Mouse (Mus musculus) heart, embryonic 13.5 days (tissue): ENCODE data around the gene Add3. TPM values are rescaled to one million over a fixed set of nuclear protein-coding genes. Genes with fewer than 3 reads are reported as not detected.

Source experiments
- ATAC-seq: fragments of 200-750 bp; cut with Nextera tagmentation; 2 replicates; pipeline ENCODE4 v1.8.0; 2017; ENCODE audit warnings: moderate TSS enrichment; ENCODE audit not compliant: insufficient number of reproducible peaks, low FRiP score, low TSS enrichment; ENCODE audit errors: extremely low read depth
- H3K27ac ChIP-seq: fragments of 300-500 bp; sonication (generic); replicated peaks from 2 replicates; pipeline ENCODE4 v1.5.1; 2015; ENCODE audit warnings: moderate library complexity, mild to moderate bottlenecking, inconsistent platforms
- H3K27me3 ChIP-seq: fragments of 300-500 bp; sonication (generic); replicated peaks from 2 replicates; pipeline ENCODE4 v1.6.1; 2015; ENCODE audit warnings: mild to moderate bottlenecking, inconsistent platforms
- H3K36me3 ChIP-seq: fragments of 300-500 bp; sonication (generic); 2 replicates; pipeline ENCODE4 v1.6.1; 2015; ENCODE audit warnings: mild to moderate bottlenecking, inconsistent platforms
- H3K4me1 ChIP-seq: fragments of 300-500 bp; sonication (generic); 2 replicates; pipeline ENCODE4 v1.6.1; 2015; ENCODE audit warnings: inconsistent platforms
- H3K4me2 ChIP-seq: fragments of 300-500 bp; sonication (generic); 2 replicates; pipeline ENCODE4 v1.6.1; 2015; ENCODE audit warnings: inconsistent platforms, mild to moderate bottlenecking, moderate library complexity
- H3K4me3 ChIP-seq: fragments of 300-500 bp; sonication (generic); 2 replicates; pipeline ENCODE4 v1.5.1; 2015; ENCODE audit warnings: moderate library complexity, mild to moderate bottlenecking, inconsistent platforms
- H3K9ac ChIP-seq: fragments of 300-500 bp; sonication (generic); 2 replicates; pipeline ENCODE4 v1.6.1; 2015; ENCODE audit warnings: inconsistent platforms, mild to moderate bottlenecking, moderate library complexity
- H3K9me3 ChIP-seq: fragments of 300-500 bp; sonication (generic); 2 replicates; pipeline ENCODE4 v1.6.1; 2016; ENCODE audit warnings: inconsistent platforms
- WGBS: fragments of 180-500 bp; shearing (Covaris S2); methylation state at CpG from one replicate; pipeline ENCODE4 v1.1.7; 2015; ENCODE audit warnings: mixed read lengths; 5-methylcytosine and 5-hydroxymethylcytosine counted together
- polyA plus RNA-seq: library from polyadenylated mRNA; unstranded; fragments of >200 nt; fragmentation: Nextera tagmentation; extraction: Ambion mirVana; gene quantifications from 2 replicates; pipeline ENCODE4 v1.2.1, GENCODE M21; 2015

The Add3 gene
- polyA plus RNA-seq, 1 experiment from 2014 or later = 121 TPM

DNA sequence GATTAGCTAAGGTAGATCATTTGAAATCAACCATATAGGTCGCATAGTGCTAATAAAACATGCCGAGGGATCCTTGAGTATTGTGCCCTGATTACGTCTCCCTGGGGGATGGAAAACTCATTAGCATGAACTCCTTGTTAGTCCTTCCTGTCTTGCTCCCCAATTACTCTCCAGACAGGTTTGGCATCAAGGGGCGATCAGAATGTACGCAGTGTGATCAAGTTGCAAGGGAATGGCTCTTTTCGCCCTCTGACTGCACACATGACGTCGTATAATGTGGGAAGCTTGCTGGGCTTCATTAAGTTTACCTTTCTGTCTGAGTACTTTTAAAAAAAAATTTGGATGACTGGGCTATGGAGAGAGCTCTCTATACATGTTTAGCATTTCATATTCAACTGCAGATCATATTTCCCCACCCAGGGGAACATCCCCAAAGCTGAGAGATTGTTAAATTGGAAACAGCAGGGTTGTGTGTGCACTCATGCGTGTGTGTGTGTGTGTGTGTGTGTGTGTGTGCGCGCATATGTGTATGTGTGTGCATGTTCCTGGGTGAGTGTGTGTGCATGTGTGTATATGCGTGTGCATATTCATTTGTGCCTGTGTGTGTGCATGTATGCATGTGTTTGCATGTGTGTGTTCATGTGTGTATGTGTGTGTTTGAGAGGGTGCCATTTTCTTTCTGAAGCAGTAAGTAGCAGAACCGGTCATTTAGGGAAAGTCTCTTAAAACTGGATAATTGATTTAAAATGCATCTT, 3.7 kb upstream of the Add3 start:
- no peak overlapping the region for H3K4me2 ChIP-seq
- no peak for ATAC-seq
- H3K36me3 ChIP-seq = no peaks in the 10 kb centered on the region
- no peaks in the 10 kb centered on the region for H3K27me3 ChIP-seq
- no peak overlapping the region for H3K27ac ChIP-seq
- no peak overlapping the region for H3K4me3 ChIP-seq
- 76% methylated on average over 13 of the region's 13 CpGs for WGBS
- peaks cover 6% of the 10 kb centered on the region; the same call in 1 of the 2 replicates for H3K4me1 ChIP-seq
- no peaks in the 10 kb centered on the region for H3K9me3 ChIP-seq
- H3K9ac ChIP-seq = no peak overlapping the region

GRCm38 (mm10) chr19:53137116-53137670, 3.0 kb upstream of the Add3 start:
- no peak for ATAC-seq
- peaks cover 10% of the 10 kb centered on the region; the same call in 1 of the 2 replicates for H3K4me1 ChIP-seq
- 69% methylated on average over 4 of the region's 4 CpGs for WGBS
- no peaks in the 10 kb centered on the region for H3K9me3 ChIP-seq
- H3K27ac ChIP-seq = no peak overlapping the region
- no peaks in the 10 kb centered on the region for H3K36me3 ChIP-seq
- no peak overlapping the region for H3K4me2 ChIP-seq
- no peak overlapping the region for H3K9ac ChIP-seq
- H3K27me3 ChIP-seq = no peaks in the 10 kb centered on the region
- no peak overlapping the region for H3K4me3 ChIP-seq

DNA sequence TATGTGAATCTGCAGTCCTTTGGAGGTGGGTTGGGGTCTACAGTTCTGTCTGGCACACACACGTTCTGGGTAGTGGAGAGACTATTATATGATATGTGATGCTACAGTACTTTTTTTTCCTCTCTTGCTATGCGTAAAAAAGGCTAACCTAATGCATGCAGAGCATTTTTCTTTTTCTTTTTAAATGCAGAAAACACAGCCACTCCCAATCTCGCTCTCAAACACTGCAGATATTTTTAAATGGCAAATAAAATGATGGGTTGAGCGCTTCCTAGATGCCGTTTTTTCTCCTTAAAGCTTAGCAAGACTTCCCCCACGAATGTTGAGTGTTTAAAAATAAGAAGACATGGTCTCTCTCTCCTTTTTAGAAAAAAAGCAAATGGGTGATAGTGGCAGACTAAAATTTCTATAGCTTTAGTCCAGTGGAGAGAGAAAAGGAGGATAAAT, 584 bp downstream of the Add3 start:
- Histone ChIP-seq H3K4me1 (peaks cover 30% of the 10 kb centered on the region), H3K4me2 (peak overlapping the region; percentile 77), H3K27me3 (no peaks in the 10 kb centered on the region), H3K36me3 (no peaks in the 10 kb centered on the region), H3K9ac (peak overlapping the region; percentile 88), H3K27ac (peak overlapping the region; percentile 98), H3K9me3 (no peaks in the 10 kb centered on the region), H3K4me3 (peak overlapping the region; percentile 100)
- WGBS = 2% methylated on average over 6 of the region's 6 CpGs
- no peak for ATAC-seq

GRCm38 (mm10) chr19:53141251-53142072, 1.2 kb downstream of the Add3 start:
- peak overlapping the region; percentile 88 for H3K9ac ChIP-seq
- H3K9me3 ChIP-seq = no peaks in the 10 kb centered on the region
- WGBS = under 1% methylated on average over 23 of the region's 23 CpGs
- peak overlapping the region; percentile 100 for H3K4me3 ChIP-seq
- H3K36me3 ChIP-seq = no peaks in the 10 kb centered on the region
- ATAC-seq = no peak
- H3K27me3 ChIP-seq = no peaks in the 10 kb centered on the region
- H3K4me1 ChIP-seq = peaks cover 32% of the 10 kb centered on the region
- H3K27ac ChIP-seq = peak overlapping the region; percentile 98
- H3K4me2 ChIP-seq = peak overlapping the region; percentile 77

- ATAC-seq = peak; percentile 96
- WGBS = under 1% methylated on average over 79 of the region's 84 CpGs
- H3K4me3 ChIP-seq = peak overlapping the region; percentile 100
Observed at GRCm38 (mm10) chr19:53142190-53143107, 2.2 kb downstream of the Add3 start.

GRCm38 (mm10) chr19:53143108-53143971, 3.1 kb downstream of the Add3 start:
- H3K4me3 ChIP-seq = peak overlapping the region; percentile 100
- H3K4me1 ChIP-seq = peaks cover 49% of the 10 kb centered on the region
- ATAC-seq = no peak
- H3K36me3 ChIP-seq = no peaks in the 10 kb centered on the region
- peak overlapping the region; percentile 89 for H3K27ac ChIP-seq
- H3K27me3 ChIP-seq = no peaks in the 10 kb centered on the region
- H3K9me3 ChIP-seq = no peaks in the 10 kb centered on the region
- under 1% methylated on average over 42 of the region's 48 CpGs for WGBS
- H3K9ac ChIP-seq = peak overlapping the region; percentile 98
- peak overlapping the region; percentile 75 for H3K4me2 ChIP-seq

More at GRCm38 (mm10) chr19:53142190-53143107, 2.2 kb downstream of the Add3 start:
- peaks cover 40% of the 10 kb centered on the region for H3K4me1 ChIP-seq
- no peaks in the 10 kb centered on the region for H3K36me3 ChIP-seq
- peak overlapping the region; percentile 98 for H3K9ac ChIP-seq
- peak overlapping the region; percentile 77 for H3K4me2 ChIP-seq
- peak overlapping the region; percentile 98 for H3K27ac ChIP-seq
- H3K27me3 ChIP-seq = no peaks in the 10 kb centered on the region
- no peaks in the 10 kb centered on the region for H3K9me3 ChIP-seq

DNA sequence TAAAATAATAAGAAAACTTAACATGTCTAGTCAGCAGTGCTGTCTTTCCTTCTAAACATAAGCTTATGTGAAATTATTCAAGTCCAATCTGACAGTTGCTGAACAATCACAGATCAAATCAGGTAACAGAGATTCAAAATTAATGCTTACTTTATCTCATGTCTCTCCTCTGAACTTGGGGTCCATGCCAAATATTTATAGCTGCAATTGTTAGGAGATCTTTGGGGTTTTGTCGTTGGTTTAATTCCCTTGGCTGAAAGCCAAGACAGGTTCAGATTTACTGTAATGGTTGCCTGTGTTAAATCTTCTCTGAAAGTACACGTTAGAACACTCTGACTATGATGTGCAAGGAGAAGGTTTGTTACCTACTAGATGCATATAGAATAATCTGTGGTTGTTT, 4.8 kb downstream of the Add3 start:
- Histone ChIP-seq H3K9ac (peak overlapping the region; percentile 71), H3K27me3 (no peaks in the 10 kb centered on the region), H3K36me3 (no peaks in the 10 kb centered on the region), H3K4me2 (peak overlapping the region; percentile 75), H3K4me3 (peak overlapping the region; percentile 100), H3K4me1 (peaks cover 66% of the 10 kb centered on the region), H3K27ac (no peak overlapping the region), H3K9me3 (no peaks in the 10 kb centered on the region)
- WGBS = 13% methylated on average over 2 of the region's 2 CpGs
- no peak for ATAC-seq

GRCm38 (mm10) chr19:53149381-53149780, 9.1 kb downstream of the Add3 start:
- no peak for ATAC-seq
- Histone ChIP-seq H3K4me3 (no peak overlapping the region), H3K27ac (peak overlapping the region; percentile 63), H3K27me3 (no peaks in the 10 kb centered on the region), H3K4me1 (peaks cover 84% of the 10 kb centered on the region), H3K9me3 (no peaks in the 10 kb centered on the region), H3K36me3 (no peaks in the 10 kb centered on the region), H3K9ac (no peak overlapping the region), H3K4me2 (peak overlapping the region; percentile 25; the same call in 1 of the 2 replicates)
- WGBS = 26% methylated on average over 3 of the region's 3 CpGs

GRCm38 (mm10) chr19:53152451-53152850, 12.2 kb downstream of the Add3 start:
- H3K4me3 ChIP-seq = no peak overlapping the region
- peak overlapping the region; percentile 33; the same call in 1 of the 2 replicates for H3K9ac ChIP-seq
- H3K4me1 ChIP-seq = peaks cover 89% of the 10 kb centered on the region
- peak overlapping the region; percentile 16; the same call in 1 of the 2 replicates for H3K4me2 ChIP-seq
- H3K27ac ChIP-seq = peak overlapping the region; percentile 76
- H3K36me3 ChIP-seq = no peaks in the 10 kb centered on the region
- H3K27me3 ChIP-seq = no peaks in the 10 kb centered on the region
- H3K9me3 ChIP-seq = no peaks in the 10 kb centered on the region
- no peak for ATAC-seq
- WGBS = 54% methylated on average over 4 of the region's 4 CpGs

- H3K9ac ChIP-seq = peak overlapping the region; percentile 53
- H3K27ac ChIP-seq = peak overlapping the region; percentile 76
- no peaks in the 10 kb centered on the region for H3K36me3 ChIP-seq
- 31% methylated on average over 4 of the region's 4 CpGs for WGBS
- ATAC-seq = no peak
- no peaks in the 10 kb centered on the region for H3K9me3 ChIP-seq
- no peak overlapping the region for H3K4me3 ChIP-seq
- H3K4me2 ChIP-seq = peak overlapping the region; percentile 38
- H3K27me3 ChIP-seq = no peaks in the 10 kb centered on the region
- H3K4me1 ChIP-seq = peaks cover 86% of the 10 kb centered on the region
Observed at GRCm38 (mm10) chr19:53153096-53153495, 12.9 kb downstream of the Add3 start.
